Mouse (Mus musculus) forebrain, postnatal 0 days (tissue): Measurements from ENCODE around the gene Vdr. TPM values are rescaled to one million over a fixed set of nuclear protein-coding genes. Genes with fewer than 3 reads are reported as not detected.

Source experiments
- ATAC-seq: fragments of 200-750 bp; cut with Nextera tagmentation; 2 replicates; pipeline ENCODE4 v1.8.0; 2017; ENCODE audit warnings: mild to moderate bottlenecking, moderate library complexity
- DNase-seq: peaks from one replicate; pipeline ENCODE4 v3.0.0-alpha.2; 2015
- H3K27ac ChIP-seq: fragments of 300-500 bp; sonication (generic); 2 replicates; pipeline ENCODE4 v1.5.1; 2014; ENCODE audit warnings: low read depth, mild to moderate bottlenecking, antibody characterized with exemption, low read length, moderate library complexity, mixed read lengths
- H3K27me3 ChIP-seq: fragments of 300-500 bp; sonication (generic); 2 replicates; pipeline ENCODE4 v1.6.1; 2014; ENCODE audit warnings: mild to moderate bottlenecking, low read length, mixed read lengths; ENCODE audit not compliant: insufficient read depth
- H3K36me3 ChIP-seq: fragments of 300-500 bp; sonication (generic); 2 replicates; pipeline ENCODE4 v1.6.1; 2014; ENCODE audit warnings: mild to moderate bottlenecking, moderate library complexity; ENCODE audit not compliant: insufficient read depth
- H3K4me1 ChIP-seq: fragments of 300-500 bp; sonication (generic); 2 replicates; pipeline ENCODE4 v1.6.1; 2014; ENCODE audit warnings: antibody characterized with exemption; ENCODE audit not compliant: insufficient read depth
- H3K4me2 ChIP-seq: fragments of 300-500 bp; sonication (generic); 2 replicates; pipeline ENCODE4 v1.6.1; 2014; ENCODE audit warnings: low read depth, mild to moderate bottlenecking, moderate library complexity
- H3K4me3 ChIP-seq: fragments of 300-500 bp; sonication (generic); 2 replicates; pipeline ENCODE4 v1.5.1; 2014; ENCODE audit warnings: low read depth, low read length, mixed read lengths
- H3K9ac ChIP-seq: fragments of 300-500 bp; sonication (generic); 2 replicates; pipeline ENCODE4 v1.6.1; 2014; ENCODE audit warnings: mild to moderate bottlenecking
- H3K9me3 ChIP-seq: fragments of 300-500 bp; sonication (generic); 2 replicates; pipeline ENCODE4 v1.6.1; 2016; ENCODE audit warnings: low read length
- CTCF ChIP-seq: sonication (generic); IDR thresholded peaks from 2 replicates; pipeline ENCODE4 v1.5.1; 2016; ENCODE audit warnings: antibody characterized with exemption, control low read depth, low read depth
- WGBS: fragments of 180-500 bp; shearing (Covaris S2); extraction: QIAGEN DNeasy Blood & Tissue Kit; methylation state at CpG from one replicate; pipeline ENCODE4 v1.1.7; 2014; 5-methylcytosine and 5-hydroxymethylcytosine counted together
- polyA plus RNA-seq: library from polyadenylated mRNA; unstranded; fragments of >200 nt; fragmentation: Nextera tagmentation; extraction: Ambion mirVana; gene quantifications from 2 replicates; pipeline ENCODE4 v1.2.1, GENCODE M21; 2015
- total RNA-seq: library from RNA; depleted of rRNA; stranded (reverse); fragments of >200 nt; gene quantifications from 2 replicates; pipeline ENCODE4 v1.2.3, GENCODE M21; 2014

Gene Vdr
- total and polyA plus RNA-seq, 2 experiments from 2014 or later: 0.05 to 0.76 TPM

DNA sequence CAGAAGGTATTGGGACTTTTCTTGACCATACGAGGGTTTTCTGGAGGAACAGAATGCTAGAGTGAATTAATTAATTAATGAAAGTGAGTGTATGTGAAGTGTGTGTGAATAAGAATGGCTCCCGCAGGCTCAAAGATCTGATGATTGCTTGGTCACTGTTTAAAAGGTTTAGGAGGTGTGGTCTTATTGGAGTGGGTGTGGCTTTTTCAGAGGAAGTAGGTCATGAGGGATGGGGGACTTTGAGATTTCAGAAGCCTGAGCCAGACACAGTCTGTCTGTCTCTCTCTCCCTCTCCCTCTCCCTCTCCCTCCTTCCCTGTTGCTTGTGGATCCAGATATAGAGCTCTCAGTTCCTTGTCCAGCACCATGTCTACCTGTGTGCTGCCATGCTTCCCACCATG lies 30.9 kb upstream of the Vdr start:
- no peaks in the 10 kb centered on the region for H3K27me3 ChIP-seq
- no peak for TF ChIP-seq CTCF
- 87% methylated on average over 2 of the region's 2 CpGs for WGBS
- H3K4me1 ChIP-seq: no peaks in the 10 kb centered on the region
- DNase-seq (no peak), ATAC-seq (no peak)
- H3K4me2 ChIP-seq: no peak overlapping the region
- H3K27ac ChIP-seq: no peak overlapping the region
- H3K36me3 ChIP-seq: no peaks in the 10 kb centered on the region
- no peaks in the 10 kb centered on the region for H3K9me3 ChIP-seq
- H3K9ac ChIP-seq: no peak overlapping the region
- H3K4me3 ChIP-seq: no peak overlapping the region

DNA sequence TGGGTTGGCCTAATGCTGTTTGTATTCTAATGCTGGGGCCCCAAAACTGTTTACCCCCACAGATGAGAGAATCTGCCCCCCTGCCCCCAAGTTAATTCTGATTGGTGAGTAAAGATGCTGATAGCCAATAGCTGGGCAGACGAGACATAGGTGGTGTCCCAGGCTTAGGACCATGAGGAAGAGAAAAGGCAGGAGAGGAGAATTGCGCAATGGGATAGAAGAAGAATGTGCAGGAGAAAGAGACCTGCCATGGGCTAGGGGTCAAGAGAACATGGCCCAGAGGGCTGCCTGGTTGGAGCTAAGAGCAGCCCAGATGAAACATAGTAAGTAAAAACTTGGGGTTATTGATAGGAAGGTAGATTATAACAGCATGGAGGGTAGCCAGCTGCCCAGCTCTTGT lies 29.7 kb upstream of the Vdr start:
- Histone ChIP-seq H3K4me2 (no peak overlapping the region), H3K4me1 (no peaks in the 10 kb centered on the region), H3K4me3 (no peak overlapping the region), H3K9ac (no peak overlapping the region), H3K27me3 (no peaks in the 10 kb centered on the region), H3K36me3 (no peaks in the 10 kb centered on the region), H3K27ac (no peak overlapping the region), H3K9me3 (no peaks in the 10 kb centered on the region)
- ATAC-seq (no peak), DNase-seq (no peak)
- no peak for TF ChIP-seq CTCF
- 89% methylated on average over 2 of the region's 2 CpGs for WGBS

DNA sequence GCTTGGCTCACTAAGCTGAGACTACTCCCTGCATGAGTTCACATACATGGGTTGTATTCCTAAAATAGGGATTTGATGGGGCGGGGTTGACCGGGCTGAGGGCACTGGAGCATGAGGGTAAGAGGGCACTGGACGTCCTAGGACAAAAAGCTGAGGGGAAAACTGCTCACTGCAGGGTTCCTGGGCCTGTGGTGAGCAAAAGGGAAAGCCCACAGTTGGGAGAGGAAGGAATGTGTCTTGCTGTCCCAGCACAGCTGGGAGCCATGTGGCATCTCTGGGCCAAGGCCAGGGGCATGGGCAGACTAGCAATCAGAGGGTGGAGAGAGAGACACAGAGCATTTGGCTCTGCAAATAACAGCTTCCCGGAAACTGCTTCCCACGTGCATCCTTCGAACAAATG lies 28.1 kb upstream of the Vdr start:
- Histone ChIP-seq H3K9ac (no peak overlapping the region), H3K36me3 (no peaks in the 10 kb centered on the region), H3K9me3 (no peaks in the 10 kb centered on the region), H3K4me3 (no peak overlapping the region), H3K27me3 (no peaks in the 10 kb centered on the region), H3K4me2 (no peak overlapping the region), H3K27ac (no peak overlapping the region), H3K4me1 (no peaks in the 10 kb centered on the region)
- ATAC-seq: peak; percentile 36; the same call in 1 of the 2 replicates
- no peak for TF ChIP-seq CTCF
- DNase-seq: no peak
- 40% methylated on average over 6 of the region's 6 CpGs for WGBS

DNA sequence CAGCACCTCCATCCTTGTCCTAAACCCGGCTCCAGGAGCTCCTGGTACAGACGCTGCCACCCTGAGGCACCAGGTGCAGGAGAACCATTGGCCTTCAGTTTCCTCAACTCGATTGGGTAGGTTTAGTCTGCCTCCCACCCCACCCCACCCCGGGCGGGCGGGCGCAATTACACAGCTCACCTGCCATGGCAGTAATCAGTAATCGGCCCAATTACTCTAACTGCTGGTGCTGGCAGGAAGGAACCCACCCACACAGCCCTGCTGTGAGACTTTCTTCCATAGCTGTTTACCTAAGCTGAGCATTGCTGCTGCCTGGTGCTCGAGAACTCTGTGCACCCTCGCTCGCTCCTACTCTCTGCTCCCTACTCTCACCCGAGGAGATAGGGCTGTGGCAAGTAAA lies 22.0 kb upstream of the Vdr start:
- Histone ChIP-seq H3K36me3 (no peaks in the 10 kb centered on the region), H3K4me1 (no peaks in the 10 kb centered on the region), H3K4me3 (no peak overlapping the region), H3K27ac (no peak overlapping the region), H3K27me3 (no peaks in the 10 kb centered on the region), H3K4me2 (no peak overlapping the region), H3K9me3 (no peaks in the 10 kb centered on the region), H3K9ac (no peak overlapping the region)
- DNase-seq: no peak
- WGBS: 86% methylated on average over 12 of the region's 12 CpGs
- no peak for ATAC-seq
- TF ChIP-seq CTCF: no peak

DNA sequence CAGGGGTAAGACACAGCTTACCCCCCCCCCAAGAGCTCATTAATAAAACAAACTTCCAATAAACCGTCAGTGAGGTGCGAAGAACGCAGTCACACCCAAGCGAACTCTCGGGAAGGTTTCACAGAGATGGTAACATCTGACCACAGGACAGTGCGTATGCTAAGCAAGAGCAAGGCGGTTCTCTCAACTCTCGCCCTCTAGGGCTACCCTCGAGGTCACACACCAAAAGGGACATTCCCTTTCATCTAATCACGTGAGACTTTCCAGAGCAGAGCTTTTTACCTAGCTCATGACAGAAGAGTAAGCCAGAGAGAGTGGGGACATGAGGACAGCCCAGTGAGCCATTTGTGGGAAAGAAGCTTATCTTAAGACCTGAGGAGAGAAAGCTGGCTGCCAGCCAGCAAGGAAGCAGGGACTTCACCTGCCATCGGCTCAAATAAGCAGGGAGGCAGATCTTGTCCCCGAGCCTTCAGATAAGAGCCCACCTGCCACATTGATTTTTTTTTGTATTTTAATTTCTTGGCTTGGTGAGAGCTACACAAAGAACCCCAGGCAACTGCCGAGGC lies 18.9 kb upstream of the Vdr start:
- H3K4me2 ChIP-seq: no peak overlapping the region
- WGBS: 74% methylated on average over 13 of the region's 13 CpGs
- H3K4me1 ChIP-seq: no peaks in the 10 kb centered on the region
- H3K27ac ChIP-seq: no peak overlapping the region
- H3K4me3 ChIP-seq: no peak overlapping the region
- no peaks in the 10 kb centered on the region for H3K36me3 ChIP-seq
- TF ChIP-seq CTCF: no peak
- ATAC-seq (no peak), DNase-seq (no peak)
- H3K9ac ChIP-seq: no peak overlapping the region
- no peaks in the 10 kb centered on the region for H3K9me3 ChIP-seq
- no peaks in the 10 kb centered on the region for H3K27me3 ChIP-seq

DNA sequence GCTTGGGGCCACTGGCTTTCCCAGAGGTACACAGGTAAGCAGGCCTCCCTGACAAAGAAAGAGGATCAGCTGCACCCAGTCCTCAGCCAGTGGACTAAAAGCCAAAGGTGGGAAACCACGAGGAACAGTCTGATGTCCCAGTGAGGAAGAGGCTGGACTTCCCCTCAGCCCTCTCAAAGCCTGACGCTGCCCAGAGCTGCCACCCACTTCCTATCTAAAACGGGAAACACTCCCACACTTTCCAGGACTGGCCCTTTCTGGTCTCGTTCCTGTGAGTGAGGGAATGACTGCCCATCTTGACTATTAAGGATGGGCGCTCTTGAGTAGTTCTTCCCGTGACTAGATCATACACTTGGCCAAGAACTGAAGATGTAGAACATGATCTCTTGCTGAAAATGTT lies 17.4 kb upstream of the Vdr start:
- H3K4me3 ChIP-seq: no peak overlapping the region
- TF ChIP-seq CTCF: no peak
- H3K9me3 ChIP-seq: no peaks in the 10 kb centered on the region
- ATAC-seq (no peak), DNase-seq (no peak)
- H3K9ac ChIP-seq: no peak overlapping the region
- no peaks in the 10 kb centered on the region for H3K27me3 ChIP-seq
- 84% methylated on average over 6 of the region's 6 CpGs for WGBS
- no peak overlapping the region for H3K4me2 ChIP-seq
- H3K36me3 ChIP-seq: no peaks in the 10 kb centered on the region
- no peaks in the 10 kb centered on the region for H3K4me1 ChIP-seq
- no peak overlapping the region for H3K27ac ChIP-seq

DNA sequence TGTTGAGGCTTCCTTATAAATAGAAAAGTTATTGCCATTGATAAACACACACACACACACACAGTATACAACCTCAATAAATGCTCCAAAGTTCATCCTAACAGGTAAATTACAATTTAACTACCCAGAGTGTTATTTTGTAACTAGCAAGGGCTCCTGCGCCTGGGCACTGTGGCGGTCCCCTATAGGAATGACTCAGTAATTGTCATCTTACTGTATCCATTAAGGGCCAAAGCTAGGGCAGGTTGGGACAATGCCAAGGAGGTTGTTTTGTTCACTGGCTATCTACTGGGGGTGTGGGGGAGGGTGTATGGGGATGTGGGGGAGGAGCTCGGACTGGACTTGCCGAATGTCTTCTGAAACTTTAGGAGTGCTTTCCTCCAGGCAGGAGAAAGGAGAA lies 16.6 kb upstream of the Vdr start:
- H3K27ac ChIP-seq: no peak overlapping the region
- no peaks in the 10 kb centered on the region for H3K27me3 ChIP-seq
- ATAC-seq (no peak), DNase-seq (no peak)
- no peaks in the 10 kb centered on the region for H3K4me1 ChIP-seq
- no peak for TF ChIP-seq CTCF
- no peaks in the 10 kb centered on the region for H3K36me3 ChIP-seq
- H3K9me3 ChIP-seq: no peaks in the 10 kb centered on the region
- H3K4me2 ChIP-seq: no peak overlapping the region
- WGBS: 59% methylated on average over 4 of the region's 4 CpGs
- H3K9ac ChIP-seq: no peak overlapping the region
- H3K4me3 ChIP-seq: no peak overlapping the region

DNA sequence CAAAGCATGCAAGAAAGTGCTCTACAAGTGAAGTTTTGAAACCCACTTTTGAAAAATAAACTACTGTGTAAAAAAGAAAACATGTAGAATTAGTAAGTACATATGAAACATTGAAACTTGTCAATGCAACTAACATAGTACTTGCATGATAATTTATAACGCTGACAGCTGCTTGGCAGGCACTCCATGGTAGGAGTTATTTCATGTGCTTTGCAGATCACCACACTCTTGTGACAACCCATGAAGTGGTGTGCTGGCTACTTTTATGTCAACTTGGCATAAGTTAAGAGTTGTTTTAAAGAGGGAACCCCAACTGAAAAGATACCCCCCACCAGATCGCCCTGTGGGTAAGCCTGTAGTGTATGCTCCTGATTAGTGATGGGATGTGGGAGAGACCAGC lies 12.0 kb upstream of the Vdr start:
- Histone ChIP-seq H3K27me3 (no peaks in the 10 kb centered on the region), H3K4me3 (no peak overlapping the region), H3K36me3 (no peaks in the 10 kb centered on the region), H3K9me3 (no peaks in the 10 kb centered on the region), H3K27ac (no peak overlapping the region), H3K4me2 (no peak overlapping the region), H3K9ac (no peak overlapping the region), H3K4me1 (no peaks in the 10 kb centered on the region)
- TF ChIP-seq CTCF: no peak
- WGBS: 94% methylated on average over 2 of the region's 2 CpGs
- no peak for DNase-seq
- no peak for ATAC-seq
